Mouse (Mus musculus): ENCODE data around the gene Hist2h2be.

- TF ChIP-seq CTCF (IDR thresholded peaks at IDR 0.05 in 2 of 3, conservative IDR thresholded peaks at IDR 0.05 in 1 of 3; ENCODE audit: control insufficient read depth in 1 of 3, insufficient read depth in 1 of 3, low read depth in 2 of 3, low read length in 3 of 3, poor library complexity in 1 of 3, severe bottlenecking in 1 of 3) (peak; percentile 40 to 64 (median 50); a peak in 5 of 6 replicates), CHD2 (IDR thresholded peaks at IDR 0.05; ENCODE audit: low read length) (no peak), ZNF384 (IDR thresholded peaks at IDR 0.05; ENCODE audit: low read depth, low read length) (no peak)
These were observed 11.7 kb upstream of the Hist2h2be start for GRCm38 (mm10) chr3:96209242-96209641.

Data from MEL (cell line).